Mouse (Mus musculus): ENCODE data around the gene Grb2. TPM values are rescaled to one million over a fixed set of nuclear protein-coding genes. Genes with fewer than 3 reads are reported as not detected.

The Grb2 gene
- polyA plus RNA-seq, 1 experiment from 2014 or later, result 108 TPM

- H3K9ac ChIP-seq, result peak overlapping the region; percentile 81; the same call in 1 of the 2 replicates
- H3K4me2 ChIP-seq, result peak overlapping the region; percentile 78; the same call in 1 of the 2 replicates
- peaks cover 55% of the 10 kb centered on the region for H3K36me3 ChIP-seq
Observed at GRCm38 (mm10) chr11:115611173-115611572, 97.2 kb downstream of the Grb2 start.

GRCm38 (mm10) chr11:115609576-115609975 lies 98.8 kb downstream of the Grb2 start:
- no peak overlapping the region for H3K4me3 ChIP-seq
- WGBS, result 74% methylated on average over 3 of the region's 3 CpGs
- no peaks in the 10 kb centered on the region for H3K9me3 ChIP-seq
- H3K27me3 ChIP-seq, result no peaks in the 10 kb centered on the region
- peaks cover 24% of the 10 kb centered on the region for H3K4me1 ChIP-seq
- H3K27ac ChIP-seq, result no peak overlapping the region
- no peak overlapping the region for H3K4me2 ChIP-seq
- H3K9ac ChIP-seq, result no peak overlapping the region
- H3K36me3 ChIP-seq, result peaks cover 48% of the 10 kb centered on the region
- ATAC-seq (ENCODE audit: insufficient number of reproducible peaks, insufficient read depth, low FRiP score, low TSS enrichment, low read depth), result no peak

More at GRCm38 (mm10) chr11:115611173-115611572, 97.2 kb downstream of the Grb2 start:
- Histone ChIP-seq H3K9me3 (no peaks in the 10 kb centered on the region), H3K27ac (no peak overlapping the region), H3K4me3 (no peak overlapping the region), H3K27me3 (no peaks in the 10 kb centered on the region), H3K4me1 (peaks cover 15% of the 10 kb centered on the region)
- ATAC-seq (ENCODE audit: insufficient number of reproducible peaks, insufficient read depth, low FRiP score, low TSS enrichment, low read depth), result no peak
- WGBS, result 66% methylated on average over 6 of the region's 6 CpGs

GRCm38 (mm10) chr11:115608421-115609399 lies 99.7 kb downstream of the Grb2 start:
- WGBS, result 83% methylated on average over 23 of the region's 23 CpGs
- Histone ChIP-seq H3K36me3 (peaks cover 46% of the 10 kb centered on the region), H3K4me3 (no peak overlapping the region), H3K9me3 (no peaks in the 10 kb centered on the region), H3K27ac (no peak overlapping the region), H3K4me2 (no peak overlapping the region), H3K27me3 (no peaks in the 10 kb centered on the region), H3K9ac (no peak overlapping the region), H3K4me1 (peaks cover 23% of the 10 kb centered on the region)
- ATAC-seq (ENCODE audit: insufficient number of reproducible peaks, insufficient read depth, low FRiP score, low TSS enrichment, low read depth), result no peak

- Histone ChIP-seq H3K4me2 (no peak overlapping the region), H3K9me3 (no peaks in the 10 kb centered on the region), H3K4me1 (peaks cover 27% of the 10 kb centered on the region), H3K27me3 (no peaks in the 10 kb centered on the region), H3K27ac (no peak overlapping the region), H3K36me3 (peaks cover 46% of the 10 kb centered on the region), H3K9ac (no peak overlapping the region), H3K4me3 (no peak overlapping the region)
- WGBS, result 94% methylated on average over 18 of the region's 18 CpGs
- no peak for ATAC-seq (ENCODE audit: insufficient number of reproducible peaks, insufficient read depth, low FRiP score, low TSS enrichment, low read depth)
Observed at GRCm38 (mm10) chr11:115606733-115607132, 101.7 kb downstream of the Grb2 start.

- Histone ChIP-seq H3K4me3 (peak overlapping the region; percentile 76), H3K9me3 (no peaks in the 10 kb centered on the region), H3K27me3 (no peaks in the 10 kb centered on the region), H3K36me3 (peaks cover 54% of the 10 kb centered on the region), H3K4me1 (peaks cover 23% of the 10 kb centered on the region), H3K9ac (peak overlapping the region; percentile 85), H3K27ac (peak overlapping the region; percentile 81), H3K4me2 (peak overlapping the region; percentile 90)
- WGBS, result under 1% methylated on average over 26 of the region's 26 CpGs
- no peak for ATAC-seq (ENCODE audit: insufficient number of reproducible peaks, insufficient read depth, low FRiP score, low TSS enrichment, low read depth)
Observed at GRCm38 (mm10) chr11:115604304-115604696, 104.1 kb downstream of the Grb2 start.

GRCm38 (mm10) chr11:115603476-115604303 lies 104.7 kb downstream of the Grb2 start, which contains the start of the genes Mrps7 and Gga3:
Gene Mrps7, plus strand, starts transcription at chr11:115603925.
Gene Gga3, minus strand, starts transcription at chr11:115604051.
- under 1% methylated on average over 93 of the region's 93 CpGs for WGBS
- Histone ChIP-seq H3K4me3 (peak within 1 kb of the TSS; percentile 76), H3K27me3 (no peaks in the 10 kb centered on the region), H3K36me3 (peaks cover 53% of the 10 kb centered on the region), H3K4me2 (peak within 1 kb of the TSS; percentile 90), H3K9me3 (no peaks in the 10 kb centered on the region), H3K27ac (peak within 1 kb of the TSS; percentile 81), H3K9ac (peak within 1 kb of the TSS; percentile 85), H3K4me1 (peaks cover 23% of the 10 kb centered on the region)
- peak; percentile 89 for ATAC-seq (ENCODE audit: insufficient number of reproducible peaks, insufficient read depth, low FRiP score, low TSS enrichment, low read depth)

- ATAC-seq (ENCODE audit: insufficient number of reproducible peaks, insufficient read depth, low FRiP score, low TSS enrichment, low read depth), result no peak; the same call in 1 of the 2 replicates
- Histone ChIP-seq H3K9ac (peak overlapping the region; percentile 85), H3K27ac (peak overlapping the region; percentile 81), H3K27me3 (no peaks in the 10 kb centered on the region), H3K4me1 (peaks cover 23% of the 10 kb centered on the region), H3K4me3 (peak overlapping the region; percentile 76), H3K4me2 (peak overlapping the region; percentile 90), H3K36me3 (peaks cover 53% of the 10 kb centered on the region), H3K9me3 (no peaks in the 10 kb centered on the region)
- 7% methylated on average over 15 of the region's 15 CpGs for WGBS
Observed at GRCm38 (mm10) chr11:115603128-115603475, 105.3 kb downstream of the Grb2 start.

GRCm38 (mm10) chr11:115601174-115601573 lies 107.2 kb downstream of the Grb2 start:
- WGBS, result 92% methylated on average over 4 of the region's 4 CpGs
- H3K4me3 ChIP-seq, result no peak overlapping the region
- H3K4me2 ChIP-seq, result no peak overlapping the region
- H3K36me3 ChIP-seq, result peaks cover 50% of the 10 kb centered on the region
- no peaks in the 10 kb centered on the region for H3K9me3 ChIP-seq
- no peak for ATAC-seq (ENCODE audit: insufficient number of reproducible peaks, insufficient read depth, low FRiP score, low TSS enrichment, low read depth)
- H3K4me1 ChIP-seq, result peaks cover 23% of the 10 kb centered on the region
- H3K27me3 ChIP-seq, result no peaks in the 10 kb centered on the region
- H3K9ac ChIP-seq, result no peak overlapping the region
- H3K27ac ChIP-seq, result no peak overlapping the region

GRCm38 (mm10) chr11:115600743-115601142 lies 107.7 kb downstream of the Grb2 start:
- 95% methylated on average over 15 of the region's 15 CpGs for WGBS
- Histone ChIP-seq H3K27me3 (no peaks in the 10 kb centered on the region), H3K9me3 (no peaks in the 10 kb centered on the region), H3K4me1 (peaks cover 23% of the 10 kb centered on the region), H3K36me3 (peaks cover 49% of the 10 kb centered on the region), H3K27ac (no peak overlapping the region), H3K9ac (no peak overlapping the region), H3K4me3 (no peak overlapping the region), H3K4me2 (no peak overlapping the region)
- ATAC-seq (ENCODE audit: insufficient number of reproducible peaks, insufficient read depth, low FRiP score, low TSS enrichment, low read depth), result no peak

GRCm38 (mm10) chr11:115599722-115600121 lies 108.7 kb downstream of the Grb2 start:
- Histone ChIP-seq H3K9me3 (no peaks in the 10 kb centered on the region), H3K9ac (no peak overlapping the region), H3K36me3 (peaks cover 53% of the 10 kb centered on the region), H3K4me1 (peaks cover 16% of the 10 kb centered on the region), H3K4me3 (no peak overlapping the region), H3K27ac (no peak overlapping the region), H3K27me3 (no peaks in the 10 kb centered on the region), H3K4me2 (no peak overlapping the region)
- 94% methylated on average over 7 of the region's 7 CpGs for WGBS
- no peak for ATAC-seq (ENCODE audit: insufficient number of reproducible peaks, insufficient read depth, low FRiP score, low TSS enrichment, low read depth)

GRCm38 (mm10) chr11:115598309-115598708 lies 110.1 kb downstream of the Grb2 start:
- Histone ChIP-seq H3K4me2 (no peak overlapping the region), H3K36me3 (peaks cover 67% of the 10 kb centered on the region), H3K27ac (no peak overlapping the region), H3K9ac (no peak overlapping the region), H3K4me1 (peaks cover 14% of the 10 kb centered on the region), H3K4me3 (no peak overlapping the region), H3K27me3 (no peaks in the 10 kb centered on the region), H3K9me3 (no peaks in the 10 kb centered on the region)
- WGBS, result 94% methylated on average over 4 of the region's 4 CpGs
- ATAC-seq (ENCODE audit: insufficient number of reproducible peaks, insufficient read depth, low FRiP score, low TSS enrichment, low read depth), result no peak

Data from embryonic facial prominence, embryonic 13.5 days (tissue).